Mouse (Mus musculus): ENCODE measurements around the gene Tm2d3. TPM values are rescaled to one million over a fixed set of nuclear protein-coding genes. Genes with fewer than 3 reads are reported as not detected.

Gene Tm2d3
- polyA plus RNA-seq (2012; ENCODE audit: insufficient read depth, low replicate concordance), result 14.8 and 14.9 TPM in 2 replicates

- no peaks in the 10 kb centered on the region for H3K9me3 ChIP-seq
- peaks cover 21% of the 10 kb centered on the region for H3K4me1 ChIP-seq
- H3K4me3 ChIP-seq (replicated peaks), result no peak within 1 kb of the TSS
- no peaks in the 10 kb centered on the region for H3K27me3 ChIP-seq (replicated peaks)
- H3K36me3 ChIP-seq (replicated peaks; ENCODE audit: low read length), result peaks cover 54% of the 10 kb centered on the region
- TF ChIP-seq GATA1 (IDR thresholded peaks at IDR 0.05; ENCODE audit: borderline replicate concordance, low read length) (no peak), FLI1 (IDR thresholded peaks at IDR 0.05; ENCODE audit: low read length) (no peak)
Measured at GRCm38 (mm10) chr7:65690869-65691268, at the start of gene Tm2d3. TSS of gene Tm2d3 (plus strand) at chr7:65691169.

DNA sequence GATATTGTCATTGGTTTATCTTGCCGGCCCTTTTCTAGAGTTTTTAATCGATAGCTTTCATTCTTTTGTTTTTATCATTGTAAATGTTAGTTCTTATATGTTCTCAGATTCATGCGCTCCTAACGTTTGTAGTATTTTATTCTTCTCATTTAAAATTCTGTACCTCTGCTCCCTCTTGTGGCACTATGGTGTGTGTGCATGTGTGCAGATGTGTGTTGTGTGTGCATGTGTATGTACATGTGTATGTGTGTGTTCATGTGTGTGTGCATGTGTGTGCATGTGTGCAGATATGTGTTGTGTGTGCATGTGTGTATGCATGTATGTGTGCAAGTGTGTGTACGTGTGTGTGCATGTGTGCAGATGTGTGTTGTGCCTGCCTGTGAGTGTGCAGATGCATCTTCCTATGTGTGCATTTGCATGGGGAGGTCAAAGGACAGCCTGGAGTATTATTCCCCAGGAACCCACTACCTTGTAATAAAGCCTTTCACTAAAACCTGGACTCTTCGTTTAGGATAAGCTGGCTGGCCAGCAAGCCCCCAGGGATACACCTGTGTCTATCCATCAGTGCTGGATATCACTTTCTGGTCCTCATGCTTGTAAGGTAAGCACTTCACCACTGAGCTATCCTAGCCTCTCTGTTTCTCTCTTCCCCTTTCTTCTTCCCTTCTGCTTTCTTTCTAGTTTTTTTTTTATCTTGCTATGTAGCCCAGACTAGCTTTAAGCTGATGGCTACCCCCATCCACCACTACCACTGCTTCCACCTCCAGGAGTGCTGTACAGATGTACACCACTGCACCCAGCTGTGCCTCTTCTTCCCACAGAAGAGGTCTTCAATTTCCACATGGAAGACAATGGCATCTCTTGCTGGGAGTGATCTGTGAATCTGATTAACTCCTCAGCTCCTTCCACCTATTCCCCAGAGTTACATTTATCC is 48.3 kb upstream of the Tm2d3 start:
- Histone ChIP-seq H3K27me3 (replicated peaks) (no peaks in the 10 kb centered on the region), H3K4me1 (peaks cover 53% of the 10 kb centered on the region)

DNA sequence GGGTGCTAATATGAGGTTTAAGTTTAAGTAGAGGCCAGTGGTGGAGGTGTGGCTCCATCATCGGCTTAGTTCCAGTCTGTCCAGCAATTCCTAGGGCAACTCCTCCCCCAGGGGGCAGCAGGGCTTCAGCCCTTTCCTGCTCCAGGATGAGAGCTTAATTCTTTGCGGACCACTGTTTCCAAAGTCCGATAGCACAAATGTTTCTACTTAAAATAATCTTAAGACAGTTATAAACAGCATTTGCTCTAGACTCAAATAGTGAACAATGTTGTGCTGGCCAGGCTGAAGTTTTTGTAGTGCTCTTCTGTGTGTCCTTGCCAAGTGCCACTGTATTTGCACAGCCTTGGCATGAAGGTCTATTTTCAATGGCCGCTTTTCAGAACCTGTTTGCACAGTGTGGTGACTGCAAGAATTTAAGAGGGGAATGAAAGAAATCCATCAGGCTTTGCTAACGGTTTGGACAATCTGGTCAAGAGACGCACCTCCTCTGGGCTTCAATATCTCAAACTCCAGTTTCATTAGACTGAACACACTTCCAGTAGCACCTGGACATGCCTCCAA is 47.0 kb upstream of the Tm2d3 start:
- Histone ChIP-seq H3K36me3 (replicated peaks; ENCODE audit: low read length) (peaks cover 25% of the 10 kb centered on the region), H3K4me3 (replicated peaks) (peak overlapping the region; percentile 92), H3K9me3 (no peaks in the 10 kb centered on the region), H3K4me1 (peaks cover 49% of the 10 kb centered on the region), H3K27me3 (replicated peaks) (no peaks in the 10 kb centered on the region)
- TF ChIP-seq FLI1 (IDR thresholded peaks at IDR 0.05; ENCODE audit: low read length) (no peak), GATA1 (IDR thresholded peaks at IDR 0.05; ENCODE audit: borderline replicate concordance, low read length) (no peak)

More for the DNA sequence above, 48.3 kb upstream of the Tm2d3 start:
- Histone ChIP-seq H3K36me3 (replicated peaks; ENCODE audit: low read length) (peaks cover 12% of the 10 kb centered on the region), H3K9me3 (no peaks in the 10 kb centered on the region), H3K4me3 (replicated peaks) (peak overlapping the region; percentile 13)
- TF ChIP-seq GATA1 (IDR thresholded peaks at IDR 0.05; ENCODE audit: borderline replicate concordance, low read length) (no peak), FLI1 (IDR thresholded peaks at IDR 0.05; ENCODE audit: low read length) (no peak)

GRCm38 (mm10) chr7:65644643-65645351 is 46.2 kb upstream of the Tm2d3 start, which contains the start of gene Tarsl2:
TSS of gene Tarsl2 (plus strand) at chr7:65644898.
- H3K36me3 ChIP-seq (replicated peaks; ENCODE audit: low read length), result peaks cover 32% of the 10 kb centered on the region
- H3K27me3 ChIP-seq (replicated peaks), result no peaks in the 10 kb centered on the region
- H3K4me3 ChIP-seq (replicated peaks), result peak within 1 kb of the TSS; percentile 92
- peaks cover 41% of the 10 kb centered on the region for H3K4me1 ChIP-seq
- no peak for TF ChIP-seq GATA1 (IDR thresholded peaks at IDR 0.05; ENCODE audit: borderline replicate concordance, low read length)
- no peak for TF ChIP-seq FLI1 (IDR thresholded peaks at IDR 0.05; ENCODE audit: low read length)
- H3K9me3 ChIP-seq, result 0 out of 2 replicates have a peak, but pooled peaks cover 3% of the 10 kb centered on the region

- Histone ChIP-seq H3K4me1 (peaks cover 29% of the 10 kb centered on the region), H3K27me3 (replicated peaks) (no peaks in the 10 kb centered on the region), H3K9me3 (0 out of 2 replicates have a peak, but pooled peaks cover 3% of the 10 kb centered on the region), H3K4me3 (replicated peaks) (peak overlapping the region; percentile 47), H3K36me3 (replicated peaks; ENCODE audit: low read length) (peaks cover 42% of the 10 kb centered on the region)
- no peak for TF ChIP-seq GATA1 (IDR thresholded peaks at IDR 0.05; ENCODE audit: borderline replicate concordance, low read length)
- no peak for TF ChIP-seq FLI1 (IDR thresholded peaks at IDR 0.05; ENCODE audit: low read length)
Measured at GRCm38 (mm10) chr7:65645996-65646395, 45.0 kb upstream of the Tm2d3 start.

- Histone ChIP-seq H3K4me3 (replicated peaks) (no peak overlapping the region), H3K9me3 (0 out of 2 replicates have a peak, but pooled peaks cover 3% of the 10 kb centered on the region), H3K4me1 (peaks cover 5% of the 10 kb centered on the region), H3K27me3 (replicated peaks) (no peaks in the 10 kb centered on the region), H3K36me3 (replicated peaks; ENCODE audit: low read length) (peaks cover 78% of the 10 kb centered on the region)
- TF ChIP-seq FLI1 (IDR thresholded peaks at IDR 0.05; ENCODE audit: low read length), result no peak
- TF ChIP-seq GATA1 (IDR thresholded peaks at IDR 0.05; ENCODE audit: borderline replicate concordance, low read length), result no peak
Measured at GRCm38 (mm10) chr7:65650662-65651061, 40.3 kb upstream of the Tm2d3 start.

GRCm38 (mm10) chr7:65657490-65658120 is 33.4 kb upstream of the Tm2d3 start:
- peaks cover 82% of the 10 kb centered on the region for H3K36me3 ChIP-seq (replicated peaks; ENCODE audit: low read length)

GRCm38 (mm10) chr7:65663225-65663790 is 27.7 kb upstream of the Tm2d3 start:
- Histone ChIP-seq H3K9me3 (no peaks in the 10 kb centered on the region), H3K4me1 (peaks cover 10% of the 10 kb centered on the region), H3K4me3 (replicated peaks) (no peak overlapping the region), H3K36me3 (replicated peaks; ENCODE audit: low read length) (peaks cover 85% of the 10 kb centered on the region), H3K27me3 (replicated peaks) (no peaks in the 10 kb centered on the region)
- TF ChIP-seq GATA1 (IDR thresholded peaks at IDR 0.05; ENCODE audit: borderline replicate concordance, low read length) (no peak), FLI1 (IDR thresholded peaks at IDR 0.05; ENCODE audit: low read length) (no peak)

More at GRCm38 (mm10) chr7:65657490-65658120, 33.4 kb upstream of the Tm2d3 start:
- no peak overlapping the region for H3K4me3 ChIP-seq (replicated peaks)
- no peaks in the 10 kb centered on the region for H3K9me3 ChIP-seq
- H3K27me3 ChIP-seq (replicated peaks), result no peaks in the 10 kb centered on the region
- H3K4me1 ChIP-seq, result peaks cover 13% of the 10 kb centered on the region
- TF ChIP-seq FLI1 (IDR thresholded peaks at IDR 0.05; ENCODE audit: low read length), result no peak
- TF ChIP-seq GATA1 (IDR thresholded peaks at IDR 0.05; ENCODE audit: borderline replicate concordance, low read length), result no peak

DNA sequence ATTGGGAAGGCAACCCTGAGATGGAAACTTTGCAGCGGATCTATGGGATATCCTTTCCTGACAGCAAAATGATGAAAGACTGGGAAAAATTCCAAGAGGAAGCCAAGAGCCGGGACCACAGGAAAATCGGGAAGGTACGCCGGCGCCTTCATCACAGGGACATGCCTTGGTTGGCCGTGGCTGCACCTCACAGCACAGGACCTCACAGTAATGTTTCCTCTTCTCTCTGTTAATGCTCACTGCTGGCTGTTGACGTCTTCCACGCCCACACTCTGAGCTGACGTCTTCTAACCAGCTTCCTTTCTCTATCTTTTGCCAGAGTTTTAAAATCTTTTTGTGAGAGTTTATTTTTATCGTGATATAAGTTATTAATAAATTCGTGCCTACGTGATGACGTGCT is 27.1 kb upstream of the Tm2d3 start:
- Histone ChIP-seq H3K36me3 (replicated peaks; ENCODE audit: low read length) (peaks cover 83% of the 10 kb centered on the region), H3K4me1 (peaks cover 10% of the 10 kb centered on the region), H3K27me3 (replicated peaks) (no peaks in the 10 kb centered on the region), H3K9me3 (no peaks in the 10 kb centered on the region), H3K4me3 (replicated peaks) (no peak overlapping the region)
- TF ChIP-seq FLI1 (IDR thresholded peaks at IDR 0.05; ENCODE audit: low read length), result no peak
- no peak for TF ChIP-seq GATA1 (IDR thresholded peaks at IDR 0.05; ENCODE audit: borderline replicate concordance, low read length)
